Mouse (Mus musculus) megakaryocyte, embryonic 14.5 days (primary cell): ENCODE measurements around the gene Zfhx3.

Experiments
- FLI1 ChIP-seq: IDR thresholded peaks from 2 replicates; pipeline ENCODE4 v1.6.1; 2012; ENCODE audit warnings: low read length, inconsistent platforms, mixed read lengths
- GATA1 ChIP-seq: IDR thresholded peaks from 3 replicates; pipeline ENCODE4 v1.6.1; 2012; ENCODE audit warnings: mixed read lengths, low read length, inconsistent platforms, borderline replicate concordance

DNA sequence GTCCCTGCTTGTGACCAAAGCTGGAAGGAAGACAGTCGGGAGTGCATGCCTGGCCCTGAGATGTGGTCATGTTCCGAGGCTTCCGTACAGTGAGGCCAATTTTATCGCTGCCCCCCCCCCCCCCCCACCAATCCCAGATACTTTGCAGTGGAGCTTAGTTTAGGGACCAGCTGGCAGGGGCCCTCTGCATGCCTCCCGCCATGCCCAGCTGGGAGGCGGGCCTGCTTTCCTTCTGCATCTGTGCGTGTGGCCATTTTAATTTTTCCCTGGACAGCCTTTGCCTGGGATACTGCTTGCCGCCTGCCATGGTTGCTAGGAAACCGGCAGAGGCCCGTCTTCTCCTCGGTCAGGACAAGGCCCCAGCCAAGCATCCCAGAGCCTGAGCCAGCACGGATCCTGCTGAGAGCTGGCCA, 886.9 kb downstream of the Zfhx3 start:
- TF ChIP-seq GATA1 = no peak
- no peak for TF ChIP-seq FLI1
